7 mouse cellular contexts compared by ENCODE assay signal in the genomic region with DNA sequence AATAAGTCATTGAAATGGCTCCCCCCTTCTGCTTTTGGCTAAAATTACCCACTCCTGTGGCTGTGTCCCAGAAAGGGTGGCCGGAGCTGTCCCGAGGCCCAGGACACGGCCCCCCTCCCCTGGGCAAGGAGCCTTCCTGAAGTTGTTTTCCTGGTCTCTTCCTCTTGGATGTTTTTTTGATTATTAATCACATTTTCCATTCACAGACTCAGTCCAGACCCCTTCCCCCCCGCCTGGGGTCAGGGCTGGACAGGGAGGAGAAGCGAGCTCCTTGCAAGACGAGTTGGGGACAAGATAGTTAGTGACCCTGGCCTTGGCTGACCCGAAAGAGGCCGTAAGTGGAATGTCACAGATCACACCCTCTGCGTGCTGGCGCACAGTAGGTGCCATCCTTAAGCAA. TPM values are rescaled to one million over a fixed set of nuclear protein-coding genes. Genes with fewer than 3 reads are reported as not detected.
DNase-seq lines count a peak whose midpoint lies in the region; ATAC-seq and TF ChIP-seq lines count a peak whose summit lies in the region.
"Not testable (repeated sequence)": the region's sequence is repeated elsewhere in the genome, so short reads cannot be mapped to it uniquely, and the experiment has no call there.

A gene (plus strand): TSS at position 207 of the 400 bp plus-strand sequence.

- H3K4me1 ChIP-seq in brown adipose tissue, adult 24 weeks (ENCODE audit: control insufficient read depth, insufficient read depth, insufficient read length, low read length); forebrain, embryonic 15.5 days; heart, embryonic 11.5 days (ENCODE audit: control insufficient read depth, insufficient read depth, low read length); hindbrain, embryonic 16.5 days (ENCODE audit: control insufficient read depth, insufficient read depth, low read depth, low read length); liver, embryonic 15.5 days (replicated peaks); midbrain, postnatal 0 days (ENCODE audit: insufficient read depth, low read length): not testable (repeated sequence)

- H3K27me3 ChIP-seq in forebrain, embryonic 15.5 days; heart, embryonic 11.5 days (ENCODE audit: control insufficient read depth, insufficient read depth, low read length); hindbrain, embryonic 16.5 days (replicated peaks; ENCODE audit: control insufficient read depth, insufficient read depth, low read length); midbrain, postnatal 0 days (ENCODE audit: insufficient read depth, low read length): not testable (repeated sequence)
- peaks cover 43% of the 10 kb centered on the region for H3K27me3 ChIP-seq in liver, embryonic 15.5 days

- not testable (repeated sequence) for H3K36me3 ChIP-seq in forebrain, embryonic 15.5 days; heart, embryonic 11.5 days (ENCODE audit: control insufficient read depth, insufficient read depth, low read length); hindbrain, embryonic 16.5 days (ENCODE audit: control insufficient read depth, insufficient read depth, low read length); liver, embryonic 15.5 days (replicated peaks); midbrain, postnatal 0 days (ENCODE audit: insufficient read depth, low read length)

- not testable (repeated sequence) for H3K9me3 ChIP-seq in forebrain, embryonic 15.5 days; heart, embryonic 11.5 days (replicated peaks; ENCODE audit: control insufficient read depth, low read length); hindbrain, embryonic 16.5 days (ENCODE audit: control insufficient read depth, low read length); liver, embryonic 15.5 days (replicated peaks); midbrain, postnatal 0 days (ENCODE audit: low read length)

- WGBS in forebrain, embryonic 15.5 days, result 93% methylated on average over 10 of the region's 10 CpGs
- WGBS in heart, embryonic 11.5 days (ENCODE audit: insufficient replicate concordance), result 70% methylated on average over 9 of the region's 10 CpGs
- 85% methylated on average over 9 of the region's 10 CpGs for WGBS in hindbrain, embryonic 16.5 days
- WGBS in liver, embryonic 15.5 days (ENCODE audit: insufficient replicate concordance), result 67% methylated on average over 10 of the region's 10 CpGs
- 86% methylated on average over 10 of the region's 10 CpGs for WGBS in midbrain, postnatal 0 days

- H3K4me2 ChIP-seq in forebrain, embryonic 15.5 days (replicated peaks), result peak within 1 kb of the TSS; percentile 23
- H3K4me2 ChIP-seq in heart, embryonic 11.5 days; hindbrain, embryonic 16.5 days (ENCODE audit: low read length); liver, embryonic 15.5 days; midbrain, postnatal 0 days (ENCODE audit: low read depth, low read length, poor library complexity, severe bottlenecking): not testable (repeated sequence)

- not testable (repeated sequence) for H3K27ac ChIP-seq in brown adipose tissue, adult 24 weeks (replicated peaks; ENCODE audit: low read depth, low read length); forebrain, embryonic 15.5 days (replicated peaks); heart, embryonic 11.5 days (ENCODE audit: low read depth, low read length); hindbrain, embryonic 16.5 days (ENCODE audit: low read depth, low read length); liver, embryonic 15.5 days (replicated peaks); midbrain, postnatal 0 days (ENCODE audit: low read depth, low read length)

- not testable (repeated sequence) for DNase-seq in left cerebral cortex, adult 18-20 months (ENCODE audit: low spot score in 2 of 2); midbrain, postnatal 0 days (ENCODE audit: low spot score)

- not testable (repeated sequence) for H3K9ac ChIP-seq in forebrain, embryonic 15.5 days (replicated peaks); heart, embryonic 11.5 days (ENCODE audit: low read depth, low read length); hindbrain, embryonic 16.5 days (ENCODE audit: low read depth, low read length); liver, embryonic 15.5 days; midbrain, postnatal 0 days (replicated peaks; ENCODE audit: low read length, poor library complexity, severe bottlenecking)

- not testable (repeated sequence) for H3K4me3 ChIP-seq in brown adipose tissue, adult 24 weeks (ENCODE audit: insufficient read depth, low read depth, low read length); forebrain, embryonic 15.5 days; heart, embryonic 11.5 days (ENCODE audit: low read depth, low read length); hindbrain, embryonic 16.5 days (ENCODE audit: low read length); liver, embryonic 15.5 days (replicated peaks); midbrain, postnatal 0 days (ENCODE audit: low read depth, low read length)

- ATAC-seq in forebrain, embryonic 15.5 days (replicated peaks); heart, embryonic 11.5 days (replicated peaks; ENCODE audit: insufficient number of reproducible peaks, low FRiP score, low TSS enrichment); hindbrain, embryonic 16.5 days; liver, embryonic 15.5 days (ENCODE audit: insufficient read depth); midbrain, postnatal 0 days (ENCODE audit: low FRiP score): not testable (repeated sequence)

- TF ChIP-seq CTCF in midbrain, postnatal 0 days (IDR thresholded peaks at IDR 0.05), result not testable (repeated sequence)

RNA-seq across cellular contexts. Expression of the gene that starts here (rescaled TPM):
- 53.3 and 56.1 TPM in 2 replicates for polyA plus RNA-seq in brown adipose tissue, adult 24 weeks (2012; ENCODE audit: insufficient read depth, insufficient read length, missing spikeins)
- 23.8 and 26.4 TPM in 2 replicates for polyA plus RNA-seq in forebrain, embryonic 15.5 days (2015; fragmentation: Nextera tagmentation; extraction: Ambion mirVana)
- 128 and 137 TPM in 2 replicates for polyA plus RNA-seq in heart, embryonic 11.5 days (2014; fragmentation: Nextera tagmentation; extraction: Ambion mirVana)
- 46.4 and 46.6 TPM in 2 replicates for polyA plus RNA-seq in hindbrain, embryonic 16.5 days (2015; fragmentation: Nextera tagmentation; extraction: Ambion mirVana)
- total RNA-seq in left cerebral cortex, adult 18-20 months (2021), result 10 to 100 TPM; 37.2 to 44.3 TPM
- 36.0 and 43.2 TPM in 2 replicates for polyA plus RNA-seq in liver, embryonic 15.5 days (2015; fragmentation: Nextera tagmentation; extraction: Ambion mirVana)
- 21.8 and 26.5 TPM in 2 replicates for total RNA-seq in midbrain, postnatal 0 days (2014; rRNA removed)
- 28.8 and 35.3 TPM in 2 replicates for polyA plus RNA-seq in midbrain, postnatal 0 days (2015; fragmentation: Nextera tagmentation; extraction: Ambion mirVana)
